Mouse (Mus musculus): Measurements from ENCODE around the gene Wfdc16.

- no peak for TF ChIP-seq POLR2A (IDR thresholded peaks at IDR 0.05; ENCODE audit: extremely low read depth, insufficient read depth, low read length)
- peak; percentile 82 for TF ChIP-seq CTCF (IDR thresholded peaks at IDR 0.05; ENCODE audit: low read depth, low read length)
Measured at GRCm38 (mm10) chr2:164655858-164656257, 17.3 kb upstream of the Wfdc16 start, which contains the start of gene Wfdc10.
